Mouse (Mus musculus): ENCODE results near the gene Axin2.
A peak's percentile ranks its signal among the peaks of the same experiment; 100 is the strongest.

Axin2 gene

DNA sequence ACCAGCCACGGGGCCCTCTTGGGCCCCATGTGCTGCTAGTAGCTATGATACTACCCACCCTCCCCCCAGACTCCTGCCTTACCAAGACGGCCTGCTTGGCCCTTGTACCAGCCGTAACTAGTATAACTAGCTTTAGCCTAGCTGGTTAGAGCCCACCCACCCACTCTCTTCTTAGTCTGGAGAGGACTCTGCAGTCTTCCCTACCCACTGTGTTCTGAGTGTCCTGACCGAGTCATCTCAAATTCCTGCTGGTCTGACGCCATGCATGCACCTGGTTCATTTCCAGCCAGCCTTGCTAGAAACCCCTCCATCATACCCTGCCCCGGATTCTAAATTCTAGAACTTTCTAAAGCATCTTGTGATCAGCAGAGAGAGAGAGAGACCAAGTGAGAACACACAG is 9.6 kb downstream of the Axin2 start:
- DNase-seq (ENCODE audit: low spot score) = no peak

DNA sequence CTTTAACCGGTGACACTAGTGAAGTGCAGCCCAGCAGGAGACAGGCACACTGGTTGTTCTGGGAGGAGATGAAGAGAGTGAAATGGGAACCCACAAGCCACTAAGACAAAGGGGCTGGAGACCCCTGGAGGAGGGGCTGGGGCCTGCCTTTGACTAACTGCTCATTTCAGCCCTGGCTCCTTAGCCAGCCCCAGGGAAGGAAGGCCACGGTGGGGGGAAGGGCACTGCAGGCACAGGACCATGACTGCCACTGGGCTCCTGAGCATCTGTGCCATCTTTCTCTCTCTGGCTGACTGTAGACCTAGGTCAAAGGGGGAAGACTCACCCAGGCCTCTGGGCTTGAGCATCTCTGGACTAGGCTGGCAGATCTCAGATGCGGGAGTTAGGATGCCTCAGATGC is 10.5 kb downstream of the Axin2 start:
- no peak for DNase-seq (ENCODE audit: low spot score)

DNA sequence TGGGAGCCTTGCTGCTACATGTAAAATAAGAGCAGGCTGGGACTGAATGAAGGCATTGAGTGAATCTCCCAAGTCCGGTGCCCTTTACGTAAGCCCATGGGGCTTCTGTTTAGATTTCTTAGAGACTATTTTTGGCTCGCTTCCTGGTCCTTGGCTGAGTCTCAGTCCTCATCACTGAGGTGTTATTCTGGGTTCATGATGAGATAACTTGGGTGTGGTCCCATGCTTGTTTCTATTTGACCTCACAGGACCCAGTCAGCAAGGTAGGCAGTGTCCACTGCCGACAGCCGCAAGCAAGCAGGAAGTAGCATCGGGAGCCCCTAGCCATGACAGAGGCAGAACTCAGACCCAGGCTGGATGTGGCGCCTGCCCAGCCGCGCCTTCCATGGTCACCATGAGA is 13.7 kb downstream of the Axin2 start:
- DNase-seq (ENCODE audit: low spot score) = peak; percentile 69

DNA sequence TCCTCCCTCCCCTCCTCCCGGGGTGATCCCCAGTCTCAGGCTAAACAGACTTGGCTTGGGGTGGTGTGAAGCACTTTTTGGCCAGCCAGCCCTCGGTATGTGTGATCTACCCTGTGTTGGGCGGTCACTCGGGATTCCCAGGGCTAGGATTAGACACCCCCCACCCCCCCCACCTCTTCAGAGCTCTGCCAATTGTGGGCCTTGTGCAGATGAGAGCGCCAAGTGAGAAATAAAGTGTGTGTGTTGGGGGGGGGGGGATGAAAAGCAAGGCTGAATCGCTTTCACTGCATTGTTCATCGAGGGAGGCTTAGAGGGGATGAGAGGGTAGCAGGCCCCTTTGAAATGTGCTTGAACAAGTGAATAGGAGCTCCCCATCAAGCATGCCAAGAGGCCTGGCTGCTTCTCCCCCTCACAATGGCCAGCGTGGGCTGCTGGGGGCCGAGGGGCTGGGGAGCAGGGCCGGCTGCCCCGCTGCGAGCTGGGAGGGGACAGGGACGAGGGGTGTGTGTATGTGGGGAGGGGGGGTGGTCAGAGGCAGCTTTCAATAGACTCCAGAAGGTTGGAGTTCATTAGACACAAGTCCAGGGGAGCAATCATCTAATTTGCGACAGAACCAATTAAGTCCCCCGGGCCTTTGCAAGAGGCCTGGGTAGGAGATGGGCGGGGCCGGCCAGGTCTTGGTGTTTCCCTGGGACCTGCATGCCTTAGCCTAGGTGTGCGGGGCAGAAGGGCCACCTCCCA is 15.1 kb downstream of the Axin2 start:
- DNase-seq (ENCODE audit: low spot score) = no peak

DNA sequence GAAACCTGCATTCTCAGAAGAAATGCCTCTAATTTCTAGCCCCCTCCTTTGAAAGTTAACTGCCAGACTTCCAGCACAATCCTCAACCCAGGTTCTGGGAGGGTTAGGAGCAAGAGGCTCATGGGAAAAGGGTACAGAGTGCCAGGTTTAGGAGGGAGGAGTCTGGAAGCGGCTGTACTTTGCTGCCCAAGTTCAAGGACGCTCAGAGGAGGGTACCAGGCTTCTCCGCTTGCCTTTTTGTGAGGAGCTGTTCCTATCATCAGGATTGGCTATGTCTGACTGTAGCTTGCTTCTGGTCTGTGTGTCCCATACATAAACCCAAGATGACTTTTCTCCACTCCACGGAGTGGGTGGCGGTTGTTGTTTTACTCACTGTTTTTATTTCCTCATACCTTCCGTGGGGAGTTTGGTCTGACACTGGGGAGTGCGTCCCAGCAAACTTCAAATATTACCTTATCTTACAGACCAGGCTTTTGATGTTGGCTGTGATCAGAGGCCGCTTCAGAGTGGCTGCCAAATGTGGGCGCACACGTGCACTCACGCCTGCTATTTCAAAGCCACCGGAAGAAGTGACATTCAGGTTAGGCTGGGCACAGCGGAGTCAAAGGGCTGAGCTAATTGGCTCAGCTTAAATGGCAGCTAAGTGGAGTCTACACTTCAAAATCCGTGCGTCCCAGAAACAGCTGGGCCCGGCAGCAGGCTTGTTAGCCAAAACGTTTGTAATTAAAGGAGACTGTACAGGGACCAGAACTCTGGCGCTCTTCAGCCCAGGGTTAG is 16.1 kb downstream of the Axin2 start:
- DNase-seq (ENCODE audit: low spot score) = no peak

DNA sequence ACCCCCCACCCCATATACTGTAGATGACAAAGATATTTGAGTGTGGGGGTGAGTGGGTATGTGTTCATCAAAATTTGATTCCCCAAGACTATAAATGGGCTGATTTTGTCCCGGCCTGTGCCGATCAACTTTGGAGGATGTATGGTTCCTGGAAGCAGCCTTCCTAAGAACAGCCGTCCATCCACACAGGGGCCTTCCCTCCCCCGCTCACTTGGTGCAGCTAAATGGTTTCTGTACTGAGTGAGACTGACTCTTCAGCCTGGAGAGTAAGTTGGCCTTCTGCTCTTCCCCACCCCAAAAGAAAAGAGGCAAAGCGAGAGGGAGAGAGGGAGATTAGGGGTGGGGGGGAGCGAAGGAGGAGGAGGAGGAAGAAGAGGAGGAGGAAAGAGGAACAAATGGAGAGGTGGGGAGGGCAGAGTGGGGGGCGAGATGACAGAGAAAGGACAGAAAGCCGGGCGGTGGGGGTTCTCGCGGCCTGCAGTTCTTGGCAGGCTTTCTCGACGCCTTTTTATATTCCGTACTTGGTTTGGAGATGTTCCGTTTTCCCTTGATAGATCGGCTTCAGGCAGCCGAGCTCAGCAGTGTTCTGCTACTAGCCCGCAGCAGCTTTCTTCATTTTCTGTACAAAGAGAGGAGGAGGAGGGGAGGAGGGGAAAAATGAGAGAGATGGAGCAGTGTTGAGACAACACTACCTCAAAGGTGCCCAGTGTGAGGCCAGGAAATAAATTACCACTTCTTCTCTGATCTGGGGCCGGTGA is 20.7 kb downstream of the Axin2 start:
- no peak for DNase-seq (ENCODE audit: low spot score)

DNA sequence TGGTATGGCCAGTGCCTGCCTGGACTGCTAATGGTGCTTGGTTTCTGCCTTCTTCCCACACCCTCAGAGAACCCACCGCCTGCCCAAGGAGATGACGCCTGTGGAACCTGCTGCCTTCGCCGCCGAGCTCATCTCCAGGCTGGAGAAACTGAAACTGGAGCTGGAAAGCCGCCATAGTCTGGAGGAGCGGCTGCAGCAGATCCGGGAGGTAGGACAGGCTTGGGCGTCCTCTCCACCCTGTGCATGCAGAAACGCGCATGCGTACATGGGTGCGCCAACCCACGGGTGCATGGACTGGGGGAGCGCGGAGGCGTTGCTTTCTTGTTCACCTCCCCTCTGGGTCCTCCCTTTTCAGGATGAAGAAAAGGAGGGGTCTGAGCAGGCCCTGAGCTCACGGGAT is 21.7 kb downstream of the Axin2 start:
- no peak for DNase-seq (ENCODE audit: low spot score)

DNA sequence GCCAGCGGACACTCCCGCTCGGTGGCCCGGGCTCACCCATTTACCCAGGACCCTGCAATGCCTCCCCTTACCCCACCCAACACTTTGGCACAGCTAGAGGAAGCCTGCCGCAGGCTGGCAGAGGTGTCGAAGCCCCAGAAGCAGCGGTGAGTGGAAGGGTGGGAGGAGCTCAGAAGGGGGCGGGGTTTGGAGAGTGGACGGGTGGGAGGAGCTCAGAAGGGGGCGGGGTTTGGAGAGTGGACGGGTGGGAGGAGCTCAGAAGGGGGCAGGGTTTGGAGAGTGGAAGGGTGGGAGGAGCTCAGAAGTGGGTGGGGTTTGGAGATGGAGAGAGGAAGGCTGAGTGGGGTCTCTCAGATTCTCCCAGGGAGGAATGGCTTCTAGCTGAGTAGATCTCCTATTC is 23.6 kb downstream of the Axin2 start:
- DNase-seq (ENCODE audit: low spot score) = no peak

DNA sequence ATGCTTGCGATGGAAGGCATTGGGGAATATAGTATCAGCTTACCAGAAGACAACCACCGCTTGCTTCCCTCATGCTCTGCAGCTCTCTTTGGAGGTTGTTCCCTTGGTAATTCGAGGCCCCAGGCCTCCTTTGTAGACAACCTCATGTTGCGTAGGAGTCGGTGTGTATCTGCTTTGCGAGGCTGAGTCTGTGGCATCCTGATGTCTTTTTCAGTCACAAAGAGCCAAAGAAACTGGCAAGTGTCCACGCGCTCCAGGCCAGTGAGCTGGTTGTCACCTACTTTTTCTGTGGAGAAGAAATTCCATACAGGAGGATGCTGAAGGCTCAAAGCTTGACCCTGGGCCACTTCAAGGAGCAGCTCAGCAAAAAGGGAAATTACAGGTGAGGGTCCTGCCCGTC is 25.5 kb downstream of the Axin2 start:
- no peak for DNase-seq (ENCODE audit: low spot score)

DNA sequence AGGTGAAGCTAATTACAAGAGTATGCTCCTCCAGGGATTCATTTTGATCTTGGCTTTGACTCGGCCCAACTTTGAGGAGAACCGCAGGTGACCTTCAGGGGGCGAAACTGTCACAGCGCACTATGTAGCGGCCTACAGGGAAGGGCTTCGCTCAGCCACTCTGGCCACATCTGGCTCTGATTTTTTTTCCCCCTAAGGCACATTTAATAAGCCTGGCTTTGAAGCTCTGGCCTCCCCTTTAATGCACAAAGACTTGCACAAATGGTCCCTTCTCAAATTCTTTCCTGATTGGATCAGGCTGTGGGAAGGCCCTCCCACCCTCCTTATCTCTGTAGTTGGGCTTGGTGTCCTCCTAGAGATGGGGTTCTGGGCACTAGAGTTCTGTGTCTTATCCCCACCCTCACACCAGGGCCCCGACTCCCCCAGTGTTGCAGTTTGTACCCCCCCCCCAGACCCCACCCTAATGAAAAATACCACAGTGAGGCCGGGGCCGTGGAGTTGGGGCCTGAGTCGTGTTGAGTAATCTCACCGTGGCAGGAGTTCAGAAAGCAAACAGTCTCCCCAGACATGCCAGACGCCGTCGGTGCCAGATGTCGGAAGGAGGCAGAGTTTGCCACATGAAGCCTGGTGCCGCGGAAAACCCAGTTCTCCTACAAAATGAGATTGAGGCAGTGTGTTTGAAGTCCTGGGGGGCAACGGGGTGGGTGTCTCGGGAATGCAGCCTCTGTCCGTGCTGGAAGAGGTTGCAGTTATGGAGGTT is 27.5 kb downstream of the Axin2 start:
- peak; percentile 63 for DNase-seq (ENCODE audit: low spot score)

DNA sequence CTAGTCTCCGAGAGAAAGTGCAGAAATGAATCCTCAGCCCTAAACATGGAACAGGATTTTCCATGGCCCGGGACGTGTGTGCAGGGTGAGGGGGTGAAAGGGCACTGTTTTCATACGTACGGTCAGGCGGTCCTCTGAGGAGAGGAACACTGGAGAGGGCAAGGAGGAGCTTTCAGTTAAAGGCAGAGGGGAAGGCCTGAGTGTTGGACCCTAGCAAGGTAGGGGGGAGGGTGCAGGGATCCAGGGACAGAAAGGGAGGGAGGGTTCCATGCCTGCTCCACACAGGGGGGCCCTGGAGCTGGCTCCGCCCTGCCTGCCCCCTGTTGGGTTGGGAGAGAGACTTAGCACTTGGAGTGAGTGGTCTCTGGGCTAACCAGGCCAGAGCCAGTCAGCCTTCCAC is 28.4 kb downstream of the Axin2 start:
- DNase-seq (ENCODE audit: low spot score) = no peak

DNA sequence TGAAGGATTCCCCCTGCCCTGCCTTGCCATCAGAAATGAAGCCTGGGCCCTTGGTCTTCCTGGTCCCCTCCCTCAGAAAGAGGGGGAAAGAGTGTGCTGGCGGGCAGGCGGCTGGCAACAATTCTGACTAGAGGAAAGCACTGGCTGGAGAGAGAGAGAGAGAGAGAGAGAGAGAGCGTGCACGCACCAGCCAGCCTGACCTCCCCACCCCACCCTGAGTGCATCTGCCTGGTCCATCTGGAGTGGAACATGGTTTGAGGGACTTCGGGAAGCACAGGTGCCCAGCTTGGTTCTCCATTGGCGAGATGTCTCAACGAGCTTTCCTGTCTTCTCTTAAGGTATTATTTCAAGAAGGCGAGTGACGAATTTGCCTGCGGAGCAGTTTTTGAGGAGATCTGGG is 28.8 kb downstream of the Axin2 start:
- DNase-seq (ENCODE audit: low spot score) = no peak

DNA sequence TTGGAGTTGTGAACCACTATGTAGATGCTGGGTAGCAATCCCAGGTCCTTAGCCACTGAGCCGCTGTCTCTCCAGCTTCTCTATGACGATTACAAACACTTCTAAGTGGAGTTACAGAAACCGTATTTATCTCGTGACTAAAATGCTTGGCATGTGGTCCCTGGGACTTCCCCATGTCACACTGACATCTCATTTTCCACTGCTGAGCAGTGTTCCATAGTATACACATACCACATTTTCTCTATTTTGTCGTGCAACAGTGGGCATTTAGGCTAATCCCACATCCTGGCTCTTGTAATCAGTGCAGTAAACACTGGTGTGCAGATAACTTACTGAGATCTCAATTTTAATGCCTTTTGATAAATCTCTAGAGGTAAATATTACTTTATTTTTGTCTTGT is 32.2 kb downstream of the Axin2 start:
- DNase-seq (ENCODE audit: low spot score) = no peak

DNA sequence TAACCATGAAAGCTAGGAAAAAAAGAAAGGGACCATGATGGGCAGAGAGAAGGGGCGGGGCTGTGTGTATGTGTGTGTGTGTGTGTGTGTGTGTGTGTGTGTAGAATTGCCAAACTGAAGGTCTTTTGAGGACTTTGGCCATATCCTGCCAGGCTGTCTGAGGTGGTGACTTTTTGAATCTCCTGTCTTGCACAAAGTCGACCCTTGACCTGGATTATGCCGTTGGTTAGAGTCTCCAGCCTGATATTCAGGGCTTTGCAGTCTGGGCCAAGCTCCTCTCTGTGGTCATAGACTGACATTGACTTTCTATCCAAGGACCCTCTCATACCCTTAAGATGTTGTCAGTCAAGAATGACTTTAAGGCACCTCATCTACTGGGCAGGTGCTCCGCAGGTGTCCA is 35.8 kb downstream of the Axin2 start:
- DNase-seq (ENCODE audit: low spot score) = no peak

DNA sequence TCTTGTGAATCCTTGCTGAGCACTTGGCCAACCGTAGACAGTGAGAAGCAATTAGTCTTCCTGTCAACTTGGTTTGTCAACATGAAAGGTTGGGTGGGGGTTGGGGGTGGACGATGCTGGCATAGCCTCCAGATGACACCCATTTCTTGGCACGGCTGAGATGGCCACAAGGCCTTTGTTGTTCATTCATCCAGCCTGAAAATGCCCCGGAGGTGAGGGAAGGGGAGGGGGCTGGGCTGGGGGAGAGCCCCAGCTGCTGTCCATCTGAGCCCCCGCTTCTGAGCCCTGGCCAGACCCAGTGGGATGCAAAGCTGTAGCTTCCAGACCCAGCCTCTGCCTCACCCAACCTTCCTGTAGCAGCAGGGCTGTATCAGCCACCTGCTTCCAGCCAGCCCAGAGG is 38.2 kb downstream of the Axin2 start:
- no peak for DNase-seq (ENCODE audit: low spot score)

DNA sequence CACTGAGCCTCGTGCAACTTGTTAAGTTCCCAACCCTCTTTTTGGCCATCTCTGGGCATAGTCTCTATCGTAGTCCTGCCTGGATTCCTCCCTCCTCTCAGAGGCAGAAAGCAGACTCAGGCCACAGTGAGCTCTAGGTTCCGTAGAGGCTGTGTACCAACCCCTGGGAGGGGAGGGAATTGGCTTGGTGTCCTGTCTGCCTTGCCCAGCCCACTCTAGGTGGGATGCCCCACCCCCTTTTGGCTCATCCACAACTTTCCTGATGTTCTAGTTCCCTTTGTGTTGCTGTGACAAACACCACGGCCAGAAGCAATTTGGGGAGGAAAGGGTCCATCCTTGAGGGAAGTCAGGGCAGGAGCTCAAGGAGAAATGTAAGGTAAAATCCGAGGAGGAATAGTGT is 39.0 kb downstream of the Axin2 start:
- no peak for DNase-seq (ENCODE audit: low spot score)

DNA sequence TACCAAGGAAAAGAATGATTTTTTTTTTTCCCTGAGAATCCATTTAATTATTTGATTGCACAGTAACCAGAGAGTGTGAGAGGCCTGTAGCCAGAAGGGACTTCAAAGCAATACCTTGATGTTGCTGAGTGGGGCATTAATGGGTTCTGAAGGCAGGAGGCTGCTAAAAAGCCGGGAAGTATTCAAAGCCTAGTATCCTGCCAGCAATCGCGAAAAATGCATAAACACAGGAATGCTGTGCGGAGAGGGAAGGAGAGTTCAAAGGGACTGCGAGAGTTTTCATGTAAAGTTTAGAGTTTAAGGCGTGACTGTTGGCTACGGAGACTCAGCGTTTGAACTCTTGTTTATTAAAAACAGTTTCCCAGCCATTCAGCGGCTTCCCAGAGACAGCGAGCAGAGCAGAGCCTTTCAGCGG is 41.5 kb downstream of the Axin2 start:
- peak; percentile 19 for DNase-seq (ENCODE audit: low spot score)

DNA sequence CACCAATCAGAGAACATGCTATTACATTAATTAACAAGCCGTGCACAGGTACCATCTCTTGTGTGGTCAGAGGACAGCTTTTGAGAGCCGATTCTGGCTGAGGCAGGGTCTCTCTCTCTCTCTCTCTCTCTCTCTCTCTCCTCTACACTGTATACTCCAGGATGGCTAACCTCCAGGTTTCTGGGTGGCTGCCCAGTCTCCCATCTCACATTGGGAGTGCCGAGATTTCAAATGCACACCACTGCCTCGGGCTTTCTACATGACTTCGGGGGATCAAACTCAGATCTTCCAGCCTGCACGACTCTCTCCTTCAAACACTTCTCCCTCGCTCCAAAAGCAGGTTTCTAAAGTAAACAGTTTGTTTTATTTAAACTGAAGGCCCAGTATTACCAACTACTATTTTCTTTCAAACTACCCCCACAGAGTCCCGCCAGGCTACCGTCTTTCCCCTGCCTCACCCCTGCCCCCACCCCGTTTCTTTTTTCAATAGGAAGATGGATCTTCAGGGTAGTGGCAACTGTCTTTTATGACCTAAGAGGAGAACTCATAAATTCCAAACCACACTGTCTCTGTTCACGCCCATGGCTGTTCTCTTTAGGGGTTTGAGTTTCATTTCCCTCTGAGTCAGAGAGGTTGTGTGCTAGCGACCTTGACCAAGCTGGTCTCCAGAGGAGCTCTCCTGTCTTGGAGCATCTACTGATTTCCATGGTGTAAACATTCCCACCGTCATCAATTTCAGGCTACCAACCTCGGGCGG is 43.5 kb downstream of the Axin2 start:
- DNase-seq (ENCODE audit: low spot score) = no peak

DNA sequence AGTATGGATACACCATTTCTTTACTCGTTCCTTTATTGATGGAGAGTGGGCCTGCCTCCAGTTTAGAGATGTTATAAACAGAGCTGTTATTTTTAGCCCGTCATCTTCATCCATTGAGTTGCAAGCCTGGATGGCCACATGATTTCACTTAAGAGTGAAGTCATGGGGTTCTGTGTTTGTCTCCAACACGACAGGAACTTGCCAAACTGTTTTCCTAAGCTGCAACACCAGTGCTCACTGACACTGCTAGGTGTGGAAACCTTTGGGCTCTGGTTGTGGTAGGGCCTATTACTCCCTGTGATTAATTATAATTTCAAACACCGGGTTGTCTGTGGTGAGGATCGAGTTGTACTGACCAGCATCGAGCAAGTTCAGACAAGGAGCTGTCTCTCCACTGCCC is 45.6 kb downstream of the Axin2 start:
- DNase-seq (ENCODE audit: low spot score) = no peak

DNA sequence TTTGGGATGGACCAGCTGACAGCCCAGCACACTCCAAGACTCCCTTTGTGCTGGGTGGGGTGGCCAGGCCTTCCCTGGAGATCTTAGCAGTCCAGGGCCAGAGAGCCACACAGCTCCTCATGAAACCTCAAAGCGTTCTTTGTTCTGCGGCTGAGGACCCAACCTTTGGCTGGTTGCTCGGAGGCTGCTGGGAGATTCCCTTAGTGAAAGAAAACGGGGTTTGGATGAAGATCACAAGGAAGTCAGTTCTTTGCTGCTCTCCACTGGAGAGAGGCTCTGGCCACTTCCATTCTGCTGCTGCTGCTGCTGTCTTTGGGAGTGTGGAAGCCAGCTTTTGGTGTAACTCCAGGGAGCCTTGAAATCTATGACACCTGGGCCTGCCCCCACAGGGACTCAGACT is 53.3 kb downstream of the Axin2 start:
- DNase-seq (ENCODE audit: low spot score) = no peak

DNA sequence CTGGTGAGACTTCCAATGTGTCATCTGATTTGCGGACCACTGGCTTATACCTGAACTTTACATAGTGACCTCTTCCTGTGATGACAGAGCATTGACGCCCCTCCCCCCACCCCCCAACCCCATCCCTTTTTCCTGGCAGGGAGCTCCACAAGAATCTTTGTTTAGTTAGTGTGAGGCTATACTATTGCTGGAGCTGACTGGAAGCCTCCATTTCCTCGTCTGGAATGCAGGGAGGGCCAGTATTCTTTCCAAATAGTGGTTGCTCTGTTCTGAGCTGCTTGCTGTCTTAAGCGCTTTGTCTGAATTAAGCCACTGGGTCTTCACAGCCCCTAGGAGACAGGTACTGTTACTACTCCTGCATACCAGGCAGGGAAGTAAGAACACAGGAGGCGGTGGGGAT is 53.7 kb downstream of the Axin2 start:
- DNase-seq (ENCODE audit: low spot score) = no peak

DNA sequence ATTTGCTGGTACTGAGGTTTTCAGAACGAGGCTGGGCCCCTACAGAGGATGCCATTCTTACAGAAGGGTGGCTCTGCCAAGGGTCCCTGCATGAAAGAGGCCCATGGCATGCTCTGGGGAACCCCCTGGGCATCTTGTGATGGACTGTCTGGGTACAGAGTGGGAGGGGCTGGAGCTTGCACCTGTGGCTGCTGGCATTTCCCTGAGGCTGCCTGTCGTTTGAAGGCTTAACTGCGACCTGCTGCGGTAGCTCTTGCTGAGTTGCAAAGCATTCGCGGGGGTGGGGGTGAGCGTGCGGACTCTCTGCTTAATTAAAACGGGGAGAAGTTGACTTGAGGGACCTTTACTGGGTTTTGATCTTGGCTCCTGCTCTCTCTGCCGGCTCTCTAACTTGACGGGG is 55.4 kb downstream of the Axin2 start:
- no peak for DNase-seq (ENCODE audit: low spot score)

Measured in lung, postnatal 25 days (tissue).